Mouse (Mus musculus): ENCODE measurements at regions not wholly inside any gene's neighbourhood (a gene's known extent, or its start where the extent isn't known, plus 50 kb on each side); places are given as distances from the start of the nearest gene placed in this dataset.

- no peak for TF ChIP-seq CTCF (IDR thresholded peaks at IDR 0.05; ENCODE audit: low read depth)
- TF ChIP-seq EP300 (optimal IDR thresholded peaks at IDR 0.05): no peak
These were observed 102.3 kb upstream of the Ctso start for GRCm38 (mm10) chr3:81829966-81830599.
